Mouse (Mus musculus) left cerebral cortex, adult 8-10 months (tissue): ENCODE data around the gene Itpkb. TPM values are rescaled to one million over a fixed set of nuclear protein-coding genes. Genes with fewer than 3 reads are reported as not detected.

ENCODE experiments used
- DNase-seq, 2 experiments: peaks; one replicate each; pipeline ENCODE4 v3.0.0; 2022; ENCODE audit warnings: low spot score in 2 of 2
- total RNA-seq, 4 experiments: library from RNA; stranded (reverse); gene quantifications; 2 replicates each; pipeline ENCODE4 v1.2.4; 2022

Gene Itpkb
- total RNA-seq = 10 to 100 TPM; 19.7 to 26.2 (median 21.4) TPM

DNA sequence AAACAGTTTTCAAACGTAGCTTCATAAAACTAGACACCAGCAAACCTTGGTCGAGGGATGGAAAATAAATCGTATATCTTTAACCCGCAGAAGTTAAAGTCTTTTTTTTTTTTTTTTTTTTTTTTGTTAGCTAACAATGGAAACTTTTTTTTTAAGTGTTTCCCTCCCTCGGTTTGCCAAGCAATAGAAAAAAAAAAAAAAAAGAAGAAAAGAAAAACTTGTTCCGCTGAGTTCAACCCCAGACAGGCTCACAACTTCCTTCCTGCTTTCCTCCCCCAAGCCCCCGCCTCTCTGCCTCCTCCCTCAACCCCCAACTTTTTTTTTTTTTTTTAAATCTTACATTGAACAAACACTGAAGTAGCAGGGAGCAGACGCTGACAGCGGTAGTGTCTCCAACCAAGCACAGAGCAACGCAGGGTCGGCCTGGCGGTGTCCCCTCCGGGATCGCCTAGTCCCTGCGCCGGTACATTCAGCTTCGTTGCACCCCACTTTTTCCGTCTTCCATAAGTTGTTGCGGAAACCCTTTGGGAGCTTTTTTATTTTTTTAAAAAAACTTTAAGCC lies at the start of gene Itpkb:
TSS of gene Itpkb (plus strand) at position 341 of the 562 bp plus-strand sequence.
- DNase-seq = no peak

DNA sequence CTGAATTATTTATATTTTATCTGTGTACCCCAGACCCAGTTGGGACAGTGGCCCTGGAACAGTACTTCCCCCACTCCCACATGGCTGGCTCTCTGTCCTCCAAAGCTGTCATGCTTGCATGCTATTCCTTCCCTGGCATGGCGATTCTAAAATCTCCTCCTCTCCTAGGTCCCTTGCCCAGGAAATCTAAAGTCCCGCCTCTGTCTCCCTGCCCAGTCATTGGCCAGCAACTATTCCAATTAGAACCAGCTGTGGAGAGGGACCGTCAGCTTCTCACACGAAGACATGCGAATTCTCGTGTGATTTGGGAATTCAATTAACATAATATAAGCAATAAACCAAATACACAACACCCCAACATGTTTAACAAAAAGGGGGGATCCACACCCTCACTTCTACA lies 47.7 kb upstream of the Itpkb start:
- DNase-seq = no peak

DNA sequence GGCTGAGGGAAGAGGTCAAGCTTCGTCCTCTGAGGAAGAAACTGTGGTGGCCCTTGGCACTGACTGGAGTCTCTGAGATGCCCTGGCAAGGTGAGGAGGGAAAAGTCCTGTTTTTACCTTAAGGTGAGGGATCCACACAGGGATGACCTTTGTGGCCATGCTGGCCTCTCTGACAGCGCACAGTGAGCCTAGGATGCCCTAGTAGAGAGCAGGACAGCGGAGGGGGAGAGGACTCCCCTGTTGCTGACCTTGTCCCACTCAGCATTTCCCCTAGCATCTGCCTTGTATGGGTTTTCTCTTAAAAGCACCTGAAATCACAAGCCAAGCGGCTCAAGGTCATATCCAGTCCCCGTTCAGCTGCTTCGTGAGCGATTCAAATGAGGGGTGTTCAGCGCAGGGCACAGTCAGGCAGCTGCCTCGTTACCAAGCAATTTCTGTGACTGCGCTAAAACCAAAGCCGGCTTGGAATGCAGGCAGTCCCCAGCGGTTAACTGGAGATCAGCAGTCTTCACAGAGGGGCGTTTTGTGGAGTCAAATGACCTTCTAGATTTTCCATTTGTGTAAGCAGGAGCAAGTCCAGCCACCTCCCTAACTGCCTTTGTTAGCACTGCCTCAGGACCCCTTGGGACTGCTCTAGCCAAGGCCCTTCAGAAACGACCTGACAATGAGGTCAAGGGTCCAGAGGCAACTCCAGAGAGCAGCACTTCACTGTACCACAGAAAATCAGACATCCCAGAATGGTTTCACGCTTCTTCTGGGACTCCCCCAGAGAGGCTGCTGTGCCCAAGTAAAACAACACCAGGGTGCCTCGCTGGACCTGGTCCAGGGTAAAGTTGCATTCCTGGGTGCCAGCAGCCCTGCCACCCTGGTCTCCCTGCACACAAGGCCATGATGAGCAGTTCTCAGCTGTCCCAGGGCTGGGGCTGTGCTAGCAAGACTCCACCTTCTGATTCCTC lies 46.2 kb upstream of the Itpkb start:
- no peak for DNase-seq

DNA sequence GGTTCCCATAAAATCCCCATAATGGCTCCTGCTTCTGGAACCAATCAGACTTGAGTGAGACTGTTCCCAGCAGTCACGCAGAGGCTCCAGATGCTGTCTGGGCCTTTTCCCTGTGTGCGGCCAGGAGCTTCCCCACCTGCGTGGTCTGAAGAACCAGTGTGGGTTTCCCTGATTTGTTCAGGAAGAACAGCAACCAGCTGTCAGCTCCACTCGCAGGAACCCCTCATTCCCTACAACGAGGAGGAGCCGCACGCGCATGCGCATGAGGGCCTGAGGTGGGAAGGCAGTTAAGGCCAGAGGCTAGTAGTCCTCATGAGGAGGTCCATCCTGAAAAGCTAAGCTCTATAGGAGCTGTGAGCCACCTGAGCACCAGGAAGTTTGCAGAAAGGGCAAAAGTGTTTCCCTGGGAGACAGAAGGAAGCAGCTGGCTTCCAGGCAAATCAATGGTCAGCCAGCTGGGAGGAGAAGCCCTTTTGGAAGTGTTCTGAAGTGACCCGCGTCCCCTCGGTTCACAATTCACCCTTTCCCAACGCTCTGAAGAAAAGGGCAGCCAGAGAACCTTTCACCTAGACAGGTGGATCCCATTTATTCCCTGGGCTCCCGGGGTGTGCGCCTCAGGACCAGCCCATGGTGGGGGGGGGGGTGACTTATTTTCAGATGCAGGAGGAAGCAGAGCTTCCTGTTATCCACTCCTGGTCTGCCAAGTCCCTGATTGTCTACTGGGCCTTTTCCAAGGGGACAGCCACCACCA lies 44.0 kb upstream of the Itpkb start:
- no peak for DNase-seq

DNA sequence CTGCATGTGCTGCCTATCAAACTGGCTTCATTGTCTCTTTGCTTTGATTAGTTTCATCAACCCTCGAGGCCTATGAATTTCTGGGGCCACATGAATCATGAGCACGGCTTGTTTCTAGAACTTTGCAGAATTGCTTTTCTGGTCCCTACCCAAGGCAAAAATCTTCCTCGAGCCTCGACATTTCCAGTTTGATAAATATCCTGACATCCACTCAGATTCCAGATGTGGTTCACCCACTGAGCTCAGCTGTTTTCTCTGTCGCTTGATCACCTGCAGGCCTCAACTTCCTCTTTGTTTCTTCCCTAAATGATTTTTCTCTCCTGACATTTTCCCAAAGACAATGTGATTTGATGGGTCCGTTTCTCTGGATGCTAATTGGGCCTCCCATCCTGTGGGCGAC lies 42.1 kb upstream of the Itpkb start:
- DNase-seq = no peak

DNA sequence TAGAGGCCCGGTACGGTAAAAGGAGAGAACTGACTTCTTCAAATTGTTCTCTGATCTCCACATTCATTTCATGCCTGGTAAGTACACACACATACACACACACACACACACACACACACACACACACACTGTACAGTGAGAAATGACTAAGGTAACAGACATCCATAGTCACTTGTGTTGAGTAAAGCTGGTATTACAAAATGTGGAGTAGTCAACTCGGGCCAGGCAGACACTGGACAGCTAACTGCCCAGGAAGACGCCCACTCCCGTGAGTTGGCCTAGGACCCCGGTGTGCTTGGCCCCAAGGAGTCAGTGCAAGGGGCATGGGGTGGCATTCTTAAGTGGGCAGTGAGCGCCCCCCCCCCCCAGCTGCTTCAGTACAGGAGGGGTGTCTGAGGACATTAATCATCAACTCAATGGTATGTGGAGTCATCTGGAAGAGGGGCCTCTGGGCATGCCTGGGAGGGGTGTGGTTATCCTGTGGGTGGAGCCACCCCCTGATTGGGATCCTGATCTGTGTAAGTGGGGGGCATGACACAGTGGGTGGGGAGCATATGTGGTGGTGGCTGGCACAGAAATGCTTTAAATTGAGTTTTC lies 41.3 kb upstream of the Itpkb start:
- no peak for DNase-seq

DNA sequence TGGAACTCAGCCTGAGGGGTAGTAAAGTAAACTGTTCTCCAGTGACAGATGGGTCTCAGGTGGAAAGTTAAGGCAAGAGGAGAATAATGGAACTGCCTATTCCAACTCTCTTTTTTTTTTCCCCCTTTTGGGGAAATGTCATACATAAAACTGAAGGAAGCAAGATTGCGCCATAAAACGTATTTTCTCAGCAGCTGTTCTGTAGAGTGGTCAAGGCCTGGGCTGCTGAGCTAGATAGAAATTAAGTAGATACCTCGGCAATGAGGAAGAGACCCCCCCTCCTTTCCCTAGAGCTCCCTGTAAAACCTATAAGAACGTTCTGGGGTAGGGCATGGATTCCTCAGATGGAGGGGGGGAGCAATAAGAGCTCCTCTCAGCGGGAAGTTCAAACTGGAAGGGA lies 40.5 kb upstream of the Itpkb start:
- DNase-seq = no peak

DNA sequence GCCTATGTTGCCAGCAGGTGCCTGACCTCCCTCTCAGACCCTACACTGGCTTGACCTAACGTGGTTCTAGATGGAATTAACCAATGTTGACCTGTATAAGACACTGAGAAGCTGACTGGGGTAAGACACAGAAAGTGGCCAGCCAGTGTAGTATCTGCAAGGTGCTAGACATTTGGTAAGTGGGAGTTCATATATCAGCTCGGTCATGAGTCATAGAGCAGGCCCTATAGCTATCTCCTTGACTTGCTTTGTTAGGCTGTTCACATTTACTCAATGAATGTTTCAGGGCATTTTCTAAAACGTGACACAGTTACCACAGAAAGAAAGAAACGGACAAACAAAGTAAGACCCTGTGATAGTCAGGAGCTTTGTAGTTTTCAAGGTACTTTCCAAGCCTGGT lies 39.9 kb upstream of the Itpkb start:
- no peak for DNase-seq

DNA sequence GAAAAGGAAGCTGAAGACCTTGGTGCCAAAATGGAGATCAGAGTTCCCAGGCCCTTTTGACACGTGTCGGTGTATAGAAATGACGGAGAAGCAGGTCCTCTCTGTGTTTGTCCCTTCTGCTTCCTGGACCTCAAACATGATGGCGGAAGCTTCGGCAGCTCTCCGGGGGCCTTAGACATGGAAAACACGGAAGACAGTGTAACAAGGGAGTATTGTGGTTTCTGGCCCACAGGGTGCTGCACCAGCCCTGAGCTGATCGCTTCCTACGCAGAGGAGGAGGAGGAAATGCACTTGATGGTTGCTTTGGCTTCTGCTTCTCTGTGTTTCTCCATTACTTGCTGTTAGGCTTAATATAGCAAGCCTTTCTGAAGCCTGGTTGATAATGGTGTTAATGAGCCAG lies 34.2 kb upstream of the Itpkb start:
- DNase-seq = no peak

DNA sequence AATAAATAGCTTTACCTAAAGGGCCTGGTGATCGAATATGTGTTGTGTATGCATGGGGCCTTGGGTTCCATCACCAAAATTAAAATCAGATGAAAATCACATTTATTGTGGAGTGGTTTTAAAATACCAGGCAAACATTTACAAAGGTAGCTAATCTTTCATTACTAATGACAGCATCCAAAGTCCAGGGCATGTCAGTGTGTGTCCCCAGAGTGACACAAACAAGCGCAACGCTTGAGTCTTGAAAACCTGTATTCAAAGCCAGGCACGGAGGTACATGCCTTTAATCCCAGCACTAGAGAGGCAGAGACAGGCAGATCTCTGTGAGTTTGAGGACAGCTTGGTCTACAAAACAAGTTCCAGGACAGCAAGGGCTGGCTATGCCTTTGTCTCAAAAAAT lies 30.6 kb upstream of the Itpkb start:
- no peak for DNase-seq

DNA sequence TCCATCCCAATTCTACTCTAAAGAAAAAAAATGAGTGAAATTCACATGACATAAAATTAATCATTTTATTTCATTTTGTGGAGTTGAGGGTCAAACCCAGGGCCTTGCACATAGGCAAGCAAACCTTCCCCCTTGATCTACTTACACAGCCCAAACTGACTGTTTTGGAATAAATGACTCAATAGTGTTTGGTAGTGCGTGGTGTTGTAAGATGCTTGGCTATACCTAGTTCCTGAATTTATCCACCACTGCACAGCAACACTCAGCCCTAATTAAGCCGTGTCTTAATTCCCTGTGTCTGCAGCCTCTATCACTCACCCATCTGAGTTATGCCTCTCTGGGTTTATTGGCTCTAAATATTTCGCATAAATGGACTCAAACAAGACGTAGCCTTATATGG lies 30.0 kb upstream of the Itpkb start:
- DNase-seq = no peak

DNA sequence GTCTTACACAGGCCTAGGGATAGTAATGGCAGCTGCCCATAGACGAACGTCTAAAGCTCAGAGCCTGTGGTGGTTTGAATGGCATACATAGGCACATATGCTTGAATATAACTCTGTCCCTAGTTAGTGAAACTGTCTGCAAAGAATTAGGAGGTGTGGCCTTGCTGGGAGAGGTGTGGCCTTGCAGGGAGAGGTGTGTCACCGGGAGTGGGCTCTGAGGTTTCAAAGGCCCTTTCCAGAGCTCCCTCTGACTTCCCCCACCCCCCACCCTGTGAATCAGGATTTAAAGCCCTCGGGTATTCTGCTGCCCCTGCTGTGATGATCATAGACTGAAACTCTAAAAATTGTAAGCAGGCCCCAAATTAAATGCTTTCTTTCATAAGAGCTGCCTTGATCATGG lies 29.3 kb upstream of the Itpkb start:
- DNase-seq = no peak

DNA sequence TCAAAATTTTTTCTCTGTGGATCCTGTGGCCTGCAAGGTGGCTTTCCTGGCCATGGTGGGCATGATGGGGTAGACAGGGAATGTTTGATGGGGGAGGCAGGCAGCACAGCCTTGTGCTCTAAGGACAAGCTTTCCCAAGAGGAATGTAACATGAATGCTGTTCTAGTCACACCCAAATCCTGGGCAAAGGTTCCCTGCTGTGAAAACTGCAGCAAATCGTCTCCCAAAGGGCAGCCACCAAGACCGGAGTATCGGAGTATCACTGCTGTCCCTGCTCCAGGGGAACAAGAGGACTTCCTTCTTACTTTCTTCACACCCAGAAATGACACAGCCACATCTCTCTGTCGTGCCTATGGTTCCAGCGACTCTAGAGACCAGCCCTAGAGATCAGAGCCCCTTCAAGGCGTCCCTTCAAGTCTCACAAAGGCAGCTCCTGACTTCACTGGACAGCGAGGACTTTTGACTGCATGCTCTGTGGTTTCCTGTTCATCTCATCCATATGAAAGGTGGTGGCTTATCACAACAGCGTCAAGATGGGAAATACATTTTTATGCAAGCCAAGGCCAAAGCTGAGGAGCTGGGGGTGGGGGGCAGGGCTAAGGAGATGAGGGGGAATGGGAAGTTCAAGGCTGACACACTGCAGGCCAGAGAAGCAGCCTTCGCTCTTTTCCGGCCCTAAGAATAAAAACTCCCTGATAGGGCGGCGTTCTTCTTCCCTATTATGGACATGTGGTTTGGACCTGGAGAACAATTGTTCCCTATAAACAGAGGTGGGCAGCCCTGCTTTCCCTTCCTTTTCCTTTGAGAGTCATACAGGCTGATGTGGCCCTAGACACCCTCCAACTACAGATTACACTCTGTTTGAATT lies 27.8 kb upstream of the Itpkb start:
- DNase-seq = no peak

DNA sequence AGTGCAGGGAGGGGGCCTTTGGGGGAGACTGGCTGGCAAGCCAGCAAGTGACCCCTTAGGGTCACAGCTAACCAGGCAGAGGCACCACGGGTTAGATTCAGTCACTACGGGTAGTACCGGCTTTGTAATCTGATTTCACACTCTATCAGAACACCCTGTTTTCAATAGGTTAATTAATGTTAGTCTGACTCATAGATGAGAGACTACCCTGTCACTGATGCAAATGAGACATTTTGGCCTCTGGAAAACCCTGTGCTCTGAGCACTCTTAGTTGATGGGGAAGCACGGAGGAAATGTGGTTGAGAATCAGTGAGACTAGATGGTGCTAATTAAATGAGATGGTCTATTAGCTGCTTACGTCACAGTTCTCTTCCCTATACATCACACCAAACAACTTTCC lies 26.7 kb upstream of the Itpkb start:
- no peak for DNase-seq

DNA sequence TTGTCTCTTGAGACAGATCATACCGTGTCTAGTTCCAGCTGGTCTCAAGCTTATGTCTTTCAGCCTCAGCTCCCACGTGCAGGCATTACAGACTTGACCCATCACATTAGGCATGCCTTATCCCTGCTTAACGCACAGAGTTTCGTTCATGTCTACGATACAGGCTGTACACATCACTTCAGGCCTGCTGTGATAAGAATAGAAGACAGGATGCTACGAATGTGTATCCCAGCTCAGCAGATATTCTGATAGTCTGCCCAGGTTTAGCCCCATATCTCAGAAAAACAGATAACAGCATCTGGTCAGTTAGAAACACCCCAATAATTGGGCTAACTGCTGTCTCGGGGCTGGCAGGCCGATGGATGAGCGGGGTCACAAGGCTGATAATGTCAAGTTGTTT lies 23.4 kb upstream of the Itpkb start:
- no peak for DNase-seq

DNA sequence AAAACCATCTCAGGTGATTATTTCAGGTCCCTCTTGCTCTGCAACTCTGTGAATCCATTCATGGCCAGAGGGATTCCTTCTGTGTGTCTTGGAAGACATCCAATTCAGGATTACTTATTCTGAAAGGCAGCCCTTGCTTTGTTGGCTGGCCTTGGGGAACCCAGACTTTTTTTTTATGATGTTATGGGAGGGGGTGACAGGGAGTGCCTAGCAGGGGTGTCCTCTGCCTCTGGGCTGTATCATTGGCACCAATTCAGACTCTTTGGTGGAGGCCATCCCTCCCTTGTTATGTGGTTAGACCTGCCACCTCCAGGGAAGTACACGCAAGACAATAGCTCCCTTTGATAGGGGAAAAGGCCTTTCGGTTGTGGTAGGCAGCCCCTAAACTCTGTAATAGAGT lies 22.6 kb upstream of the Itpkb start:
- no peak for DNase-seq

DNA sequence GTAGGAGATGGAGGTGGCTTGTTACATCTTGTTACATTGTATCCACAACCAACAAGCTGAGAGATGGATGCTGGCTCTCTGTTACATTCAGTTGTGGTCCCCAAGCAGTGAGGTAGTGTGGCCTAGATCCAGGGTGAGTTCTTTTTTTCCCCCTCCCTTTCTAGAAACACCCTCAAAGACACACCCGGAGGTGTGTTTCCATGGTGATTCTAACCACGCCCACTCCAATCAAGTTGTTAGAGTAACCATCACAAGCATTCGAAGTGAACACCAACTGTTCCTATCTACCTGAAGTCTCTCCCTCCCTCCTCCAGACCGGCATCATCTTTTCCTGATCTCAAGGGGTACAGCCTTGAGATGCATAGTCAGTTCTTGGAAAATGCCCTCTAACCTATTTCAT lies 21.4 kb upstream of the Itpkb start:
- no peak for DNase-seq

DNA sequence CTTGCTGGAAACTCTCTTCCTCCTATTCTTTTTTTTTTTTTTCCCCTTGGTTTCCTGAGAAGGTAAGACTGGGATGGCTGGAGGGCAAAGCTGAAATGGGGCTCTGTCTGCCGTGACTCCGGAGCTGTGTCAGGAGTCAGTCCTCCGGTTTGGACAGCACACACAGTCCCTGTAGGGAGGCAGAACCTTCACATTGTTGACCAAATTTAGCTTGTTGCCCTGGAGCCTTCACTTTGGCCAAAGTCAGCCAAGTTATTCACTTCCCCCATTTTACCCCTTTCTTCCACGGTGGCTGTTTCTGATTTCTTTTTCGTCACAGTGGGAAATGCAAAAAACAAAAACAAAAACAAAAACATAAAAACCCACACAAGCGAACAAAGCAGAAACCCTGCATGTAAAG lies 18.0 kb upstream of the Itpkb start:
- DNase-seq = no peak

DNA sequence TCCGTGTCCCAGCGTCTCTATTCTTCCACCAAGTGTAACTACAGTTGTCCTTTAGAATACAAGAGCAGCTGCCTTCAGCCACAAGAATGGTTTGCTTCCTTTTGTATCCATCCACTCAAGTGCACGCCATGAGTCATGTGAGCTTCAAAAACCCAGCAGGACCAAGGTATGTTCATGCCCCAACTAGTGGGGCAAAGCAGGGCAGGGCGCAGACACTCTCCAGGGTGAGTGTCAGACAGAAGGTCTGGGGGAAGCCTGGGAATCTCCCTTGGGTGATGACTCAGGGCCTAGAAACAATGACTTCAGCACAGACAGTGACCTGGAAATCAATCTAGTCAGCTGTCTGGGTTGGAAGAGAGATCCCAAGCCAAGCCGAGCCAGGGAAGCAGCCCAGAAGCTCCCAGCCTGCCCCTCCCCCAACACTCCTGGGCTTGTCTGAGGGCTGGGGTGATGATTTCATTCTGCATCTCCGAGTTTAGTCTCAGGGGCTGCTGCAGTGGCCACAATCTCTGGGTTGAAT lies 17.4 kb upstream of the Itpkb start:
- no peak for DNase-seq

DNA sequence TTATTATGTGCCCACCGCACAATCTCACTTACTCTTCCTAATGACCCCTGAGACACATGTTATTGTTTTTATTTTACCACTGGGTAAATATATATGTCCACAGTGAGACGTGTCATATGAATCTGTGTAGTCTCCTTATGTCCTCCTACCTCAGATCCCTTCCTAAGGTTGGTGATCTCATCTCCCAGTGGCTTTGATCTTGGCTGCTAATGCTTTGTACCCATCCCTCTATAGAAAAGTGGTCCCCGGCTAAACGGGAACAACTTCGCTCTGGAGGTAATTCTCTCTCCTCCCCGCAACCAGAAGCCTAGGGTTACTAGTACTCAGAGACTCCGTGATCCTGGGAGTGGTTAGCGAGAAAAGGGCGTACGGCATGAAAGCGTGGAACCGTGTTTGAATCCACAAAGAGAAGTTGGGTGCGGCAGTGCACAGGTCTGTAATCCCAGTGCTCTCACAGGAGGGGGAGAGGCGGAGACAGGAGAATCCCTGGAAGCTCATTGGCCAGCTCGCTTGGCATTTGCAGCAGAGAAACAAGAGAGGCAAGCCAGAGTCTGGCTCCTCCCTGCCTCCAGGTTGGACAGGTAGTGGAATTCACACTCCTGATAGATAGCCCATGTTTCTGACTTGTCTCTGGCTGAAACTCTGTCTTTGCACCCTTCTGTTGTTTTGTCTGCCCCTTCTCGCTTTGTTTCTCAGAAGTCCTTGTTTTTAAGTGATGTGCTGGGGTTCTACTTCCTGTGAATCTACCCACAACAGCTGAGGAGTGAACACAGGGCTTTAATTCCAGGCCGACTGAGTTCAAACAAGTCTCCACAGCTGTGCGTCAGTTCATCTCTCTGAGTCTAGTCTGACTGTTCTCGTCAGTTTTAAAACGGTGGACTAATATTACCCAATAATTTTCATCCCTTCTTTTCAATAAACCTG lies 16.5 kb upstream of the Itpkb start:
- no peak for DNase-seq
